Mouse (Mus musculus): Measurements from ENCODE around the gene Gm20814.
"Not testable (repeated sequence)": the region's sequence is repeated elsewhere in the genome, so short reads cannot be mapped to it uniquely, and the experiment has no call there.

The Gm20814 gene

DNA sequence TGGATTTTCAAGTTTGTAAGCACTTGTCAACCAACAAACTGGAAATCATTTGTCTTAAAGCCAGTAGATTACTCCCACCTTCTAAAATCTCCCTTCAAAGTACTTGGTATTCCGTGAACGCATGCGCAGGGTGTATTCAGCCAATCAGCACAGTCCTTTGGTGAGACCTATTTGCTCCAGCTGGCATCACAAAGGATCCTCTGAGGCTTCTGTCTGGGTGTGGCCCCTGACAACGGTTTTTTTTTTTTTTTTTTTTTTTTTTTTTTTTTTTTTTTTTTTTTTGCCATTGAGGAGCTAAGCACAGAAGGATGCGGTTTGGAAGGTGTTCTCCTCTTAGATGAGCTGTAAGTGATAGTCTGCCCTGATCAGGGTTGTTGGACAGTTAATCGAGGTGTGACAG, at the start of gene Gm20814:
Gm20814 (plus strand) TSS at position 301 of the 400 bp plus-strand sequence.
- not testable (repeated sequence) for DNase-seq
